Mouse (Mus musculus): ENCODE results near the gene Cd79b.

The Cd79b gene

DNA sequence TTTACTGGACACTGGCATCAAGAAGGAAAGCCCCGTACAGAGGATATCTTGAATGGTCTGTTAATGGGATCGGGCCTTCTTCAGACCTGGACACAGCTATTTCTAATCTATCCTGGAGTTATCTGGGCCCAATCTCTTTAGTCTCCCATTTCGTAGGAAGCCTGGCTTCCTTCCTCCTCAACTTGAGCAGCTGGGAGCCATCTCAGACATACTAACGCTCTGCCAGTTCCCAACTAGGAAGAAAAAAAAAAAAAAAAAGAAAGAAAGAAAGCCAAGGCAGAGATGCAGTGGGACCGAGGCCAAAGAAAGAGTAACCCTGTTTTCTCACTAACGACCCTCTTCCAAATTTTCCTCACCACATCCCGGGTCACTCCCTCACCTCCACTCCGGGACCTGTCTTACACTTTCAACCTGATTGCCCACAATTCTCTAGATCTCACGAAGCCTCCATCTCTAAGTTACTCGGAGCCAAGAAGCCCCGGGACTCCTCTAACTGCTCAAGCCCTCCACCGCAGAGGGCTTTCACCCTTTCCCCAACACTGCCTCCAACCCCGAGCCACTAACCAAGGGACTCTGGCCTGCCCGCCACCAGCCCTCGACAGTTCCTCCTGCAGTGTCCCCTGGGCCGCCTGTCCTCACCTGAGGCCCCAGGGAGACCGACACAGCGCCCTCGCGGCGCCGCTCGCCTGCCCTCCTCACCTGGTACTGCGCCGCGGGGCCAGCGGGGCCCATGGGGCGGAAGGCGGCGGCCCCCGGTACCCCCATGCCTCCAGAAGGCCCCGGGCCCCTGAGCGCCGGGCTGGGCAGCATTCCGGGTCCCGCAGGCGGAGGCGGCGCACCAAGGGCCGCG lies 42.5 kb downstream of the Cd79b start:
- DNase-seq, result peak; percentile 48 to 56

DNA sequence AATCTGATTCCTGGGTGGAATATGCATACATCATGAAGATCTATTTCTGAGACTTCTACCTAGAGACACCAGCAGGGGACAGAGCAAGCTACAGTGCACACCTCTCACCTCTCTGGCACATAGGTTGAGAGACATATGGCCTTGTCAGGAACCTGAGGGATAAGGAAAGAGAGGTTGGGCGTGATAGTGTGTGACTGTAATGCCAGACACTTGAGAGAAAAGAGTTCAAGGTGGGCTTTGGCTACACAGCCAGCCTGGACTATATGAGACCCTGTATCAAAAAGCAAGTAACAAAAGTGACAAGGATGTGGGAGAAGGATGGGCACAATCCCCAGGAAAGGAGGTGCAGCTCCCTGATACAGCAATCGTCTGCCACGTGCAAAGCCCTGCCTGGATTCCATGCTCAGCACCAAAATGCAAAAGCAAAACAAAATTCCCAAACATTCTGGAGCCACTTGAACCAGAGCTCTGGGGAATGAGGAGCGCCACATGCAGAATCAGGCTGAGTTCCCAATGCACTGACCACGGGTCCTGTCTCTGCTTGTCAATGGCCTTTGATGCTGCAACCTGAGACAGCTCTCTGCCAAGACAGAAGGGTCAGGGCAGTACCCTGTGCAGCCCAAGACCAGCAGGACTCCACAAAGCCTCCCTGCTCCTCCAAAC lies 43.3 kb downstream of the Cd79b start:
- DNase-seq, result peak; percentile 37 to 55

DNA sequence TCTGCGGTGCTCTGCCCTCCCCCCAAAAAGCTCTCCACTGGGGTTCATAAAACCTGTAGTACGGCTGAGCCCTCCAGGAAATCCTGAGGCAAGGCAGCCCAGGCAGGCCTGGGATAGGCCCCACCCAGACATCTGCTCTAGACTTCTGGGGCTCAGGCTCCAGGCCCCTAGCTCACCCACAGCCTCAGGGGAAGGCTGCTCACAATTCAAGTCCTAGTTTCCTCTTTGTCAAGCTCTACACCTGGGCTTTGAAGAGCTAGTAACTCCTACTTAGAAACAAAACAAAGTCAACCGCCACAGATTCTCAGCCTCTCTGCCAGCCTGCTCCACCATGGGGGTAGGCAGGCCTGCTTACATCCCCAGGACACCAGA lies 45.5 kb downstream of the Cd79b start:
- peak; percentile 56 to 61 for DNase-seq

DNA sequence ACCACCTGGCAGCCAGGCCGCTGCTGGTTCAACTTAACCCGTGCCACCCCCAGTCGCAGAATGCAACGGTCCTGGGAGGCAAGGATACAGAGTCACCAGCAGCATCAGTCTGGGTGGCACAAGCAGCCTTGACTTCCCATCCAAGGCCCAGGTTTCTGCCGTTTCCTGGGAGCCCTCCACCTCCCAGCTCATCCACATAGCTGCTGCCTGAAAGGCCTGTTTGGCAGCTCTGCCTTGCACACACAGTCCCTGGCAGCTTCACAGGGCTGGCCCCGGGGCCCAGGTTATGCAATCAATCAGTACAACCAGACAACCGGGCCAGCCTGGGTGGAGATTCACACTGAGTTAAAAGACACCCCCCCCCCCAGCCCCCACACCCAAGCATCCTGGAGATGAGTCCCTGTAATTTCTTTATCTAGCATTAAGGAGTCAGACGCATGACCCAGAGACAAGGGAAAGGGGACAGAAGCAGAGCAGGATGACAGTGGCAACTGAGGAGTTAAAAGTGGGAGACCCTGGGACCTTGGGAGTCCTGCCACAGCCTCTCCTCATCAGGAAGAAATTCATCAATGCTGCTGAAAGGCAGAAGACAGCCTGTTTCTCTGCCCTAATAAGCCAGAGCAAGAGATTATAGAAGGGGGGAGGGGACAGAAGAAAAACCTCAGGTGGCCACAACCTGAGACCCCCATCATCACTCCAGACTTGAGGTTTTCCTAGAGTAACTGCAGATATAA lies 46.1 kb downstream of the Cd79b start:
- peak; percentile 91 for DNase-seq

DNA sequence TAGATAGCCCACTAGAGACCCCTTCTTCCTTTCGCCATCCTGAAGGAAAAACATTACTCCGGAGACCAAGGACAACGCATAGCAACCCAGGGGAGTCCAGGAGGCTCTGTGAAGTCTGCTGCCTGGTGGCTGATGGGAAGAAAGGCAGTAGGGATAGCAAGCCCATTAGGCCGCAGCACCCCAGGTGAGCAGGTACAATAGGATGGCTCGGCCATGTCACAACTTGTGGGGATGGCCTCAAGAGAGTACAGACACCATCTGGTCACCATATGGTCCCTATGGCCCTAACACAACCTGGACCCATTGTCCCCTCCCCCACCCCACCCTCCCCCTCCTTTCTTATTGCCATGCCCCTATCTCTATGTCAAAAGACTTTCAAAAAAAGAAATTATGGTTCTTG lies 46.7 kb downstream of the Cd79b start:
- peak; percentile 72 to 76 for DNase-seq

DNA sequence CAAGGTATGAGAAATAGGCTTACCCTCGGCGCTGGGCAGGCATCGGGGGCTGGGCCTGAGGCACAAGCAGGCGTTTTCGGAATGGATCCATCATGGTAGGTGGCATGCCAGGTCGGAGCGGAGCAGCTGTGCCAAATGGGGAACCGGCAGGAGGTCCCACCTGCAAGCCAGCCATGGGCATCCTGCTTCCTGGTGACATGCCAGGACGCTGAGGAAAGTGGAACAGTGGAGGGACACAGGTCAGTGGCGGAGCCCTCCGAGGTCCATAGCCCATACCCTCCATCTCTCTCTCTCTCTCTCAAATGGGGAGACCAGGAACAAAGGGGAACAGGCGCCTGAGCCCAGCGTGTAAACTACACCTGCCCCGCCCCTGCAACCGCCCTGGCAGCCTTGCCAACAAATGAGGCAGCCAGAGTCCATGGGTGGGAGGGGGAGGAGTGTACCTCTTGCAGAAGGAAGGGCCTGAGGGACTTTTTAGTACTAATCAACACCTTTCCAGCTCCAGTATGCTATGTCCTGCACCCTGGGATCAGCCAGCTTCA lies 47.2 kb downstream of the Cd79b start:
- DNase-seq, result peak; percentile 95 to 96

DNA sequence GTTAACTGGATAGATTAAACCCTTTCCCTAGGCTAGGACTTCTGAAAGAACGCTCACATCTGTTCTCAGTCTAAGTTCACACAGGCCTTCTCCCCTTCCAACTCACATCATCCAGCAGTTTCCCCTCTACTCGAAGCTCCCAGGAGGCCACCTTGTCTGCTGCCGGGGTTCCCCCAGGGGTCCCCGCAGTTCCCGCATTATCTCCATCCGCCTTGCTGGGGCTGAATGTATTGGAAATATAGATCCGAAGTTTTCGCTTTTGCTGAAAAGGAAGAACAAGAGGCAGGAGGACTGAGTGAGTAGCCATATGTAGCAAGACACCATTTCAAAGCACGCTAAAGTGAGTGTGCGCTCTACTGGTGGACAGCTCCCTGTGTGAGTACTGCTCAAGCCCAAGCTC lies 48.1 kb downstream of the Cd79b start:
- no peak for DNase-seq

DNA sequence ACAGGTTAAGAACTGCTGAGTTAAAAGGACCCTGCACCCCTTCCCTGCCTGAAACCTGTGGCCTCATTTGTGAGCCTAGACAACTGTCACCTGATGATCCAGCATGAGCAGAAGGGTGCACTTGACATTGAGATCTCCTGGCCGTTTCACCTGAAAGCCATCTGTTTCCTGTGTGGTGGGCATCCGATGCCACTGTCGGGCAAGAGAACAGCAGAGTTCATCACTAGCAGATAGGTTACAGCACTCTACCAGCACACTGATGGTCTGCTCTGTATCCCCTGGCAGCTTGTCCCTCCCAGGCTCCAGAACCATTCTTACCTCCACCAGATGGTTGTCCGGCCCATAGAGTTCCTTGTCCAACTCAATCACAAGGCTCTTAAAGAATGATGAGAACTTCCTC lies 49.0 kb downstream of the Cd79b start:
- no peak for DNase-seq

DNA sequence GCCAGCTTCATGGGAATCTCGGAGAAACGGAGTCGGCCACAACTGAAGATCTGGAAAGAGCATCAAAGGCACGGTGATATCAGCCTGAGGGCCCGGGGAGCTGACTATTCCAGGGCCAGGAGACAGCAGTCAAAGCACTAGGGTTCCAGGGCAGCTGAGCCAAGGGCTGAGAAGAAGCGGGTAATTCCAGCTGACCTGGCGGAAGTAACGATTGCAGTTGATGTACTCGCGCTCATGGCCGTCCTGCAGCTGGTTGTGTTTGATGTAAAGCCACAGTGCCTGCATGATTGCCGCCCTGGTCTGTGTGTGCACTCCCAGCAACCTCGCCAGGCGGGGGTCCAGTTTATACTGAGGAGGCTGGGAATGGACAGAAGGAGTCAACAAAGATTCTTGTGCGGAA lies 49.6 kb downstream of the Cd79b start:
- DNase-seq, result no peak

DNA sequence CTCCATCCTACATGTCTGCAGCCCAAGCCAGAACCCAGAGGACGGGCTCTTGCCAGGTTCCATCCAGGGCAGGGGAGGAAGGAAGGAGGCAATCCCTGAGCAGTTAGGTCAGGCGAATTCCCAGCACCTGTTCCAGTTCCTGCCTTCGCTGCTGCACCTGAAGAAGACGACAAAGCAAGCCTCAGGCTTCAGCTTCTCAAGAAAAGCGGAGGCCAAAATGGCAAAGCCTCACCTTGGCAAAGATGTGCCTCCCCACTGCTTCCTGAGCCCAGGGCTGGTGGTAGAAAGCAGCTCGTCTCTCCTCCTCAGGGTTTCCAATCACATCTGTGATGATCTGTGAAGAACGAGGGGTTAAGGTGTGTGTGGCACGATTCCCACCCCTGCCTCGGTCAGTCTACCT lies 50.6 kb downstream of the Cd79b start:
- peak in 1 of 2 experiments; percentile 35 for DNase-seq

Measured in cerebellum, postnatal 36 days (tissue).